Mouse (Mus musculus): ENCODE measurements around the gene Mterf4. TPM values are rescaled to one million over a fixed set of nuclear protein-coding genes. Genes with fewer than 3 reads are reported as not detected.
"Not testable (repeated sequence)": the region's sequence is repeated elsewhere in the genome, so short reads cannot be mapped to it uniquely, and the experiment has no call there.

The Mterf4 gene
- 35.1 and 35.3 TPM in 2 replicates for polyA plus RNA-seq (2016; fragmentation: Nextera tagmentation; extraction: Ambion mirVana)

GRCm38 (mm10) chr1:93305581-93306337, at the start of gene Mterf4:
Gene Mterf4 (minus strand): TSS chr1:93305915.
- peaks cover 50% of the 10 kb centered on the region for H3K36me3 ChIP-seq
- no peaks in the 10 kb centered on the region for H3K27me3 ChIP-seq (replicated peaks)
- peak within 1 kb of the TSS; percentile 76 for H3K9ac ChIP-seq
- WGBS: 8% methylated on average over 36 of the region's 36 CpGs
- peak; percentile 94 for ATAC-seq (ENCODE audit: low FRiP score, low read depth)
- peaks cover 10% of the 10 kb centered on the region for H3K4me1 ChIP-seq
- peak within 1 kb of the TSS; percentile 81 for H3K4me2 ChIP-seq (replicated peaks)
- no peaks in the 10 kb centered on the region for H3K9me3 ChIP-seq
- H3K27ac ChIP-seq: no peak within 1 kb of the TSS
- peak within 1 kb of the TSS; percentile 69 for H3K4me3 ChIP-seq

- Histone ChIP-seq H3K9me3 (no peaks in the 10 kb centered on the region), H3K4me3 (no peak overlapping the region), H3K27me3 (replicated peaks) (no peaks in the 10 kb centered on the region), H3K36me3 (peaks cover 84% of the 10 kb centered on the region), H3K4me2 (replicated peaks) (no peak overlapping the region), H3K4me1 (no peaks in the 10 kb centered on the region), H3K9ac (no peak overlapping the region), H3K27ac (no peak overlapping the region)
- no peak for ATAC-seq (ENCODE audit: low FRiP score, low read depth)
- WGBS: 89% methylated on average over 2 of the region's 2 CpGs
These were observed 47.0 kb upstream of the Mterf4 start for GRCm38 (mm10) chr1:93352724-93353123.

GRCm38 (mm10) chr1:93349701-93350100, 44.0 kb upstream of the Mterf4 start:
- H3K9ac ChIP-seq: no peak overlapping the region
- ATAC-seq (ENCODE audit: low FRiP score, low read depth): no peak
- WGBS: 17% methylated on average over 4 of the region's 4 CpGs
- H3K4me2 ChIP-seq (replicated peaks): no peak overlapping the region
- H3K9me3 ChIP-seq: no peaks in the 10 kb centered on the region
- no peaks in the 10 kb centered on the region for H3K27me3 ChIP-seq (replicated peaks)
- H3K4me3 ChIP-seq: no peak overlapping the region
- peaks cover under 1% of the 10 kb centered on the region for H3K4me1 ChIP-seq
- no peak overlapping the region for H3K27ac ChIP-seq
- H3K36me3 ChIP-seq: peaks cover 70% of the 10 kb centered on the region

GRCm38 (mm10) chr1:93347176-93347575, 41.5 kb upstream of the Mterf4 start:
- 94% methylated on average over 5 of the region's 5 CpGs for WGBS
- no peaks in the 10 kb centered on the region for H3K27me3 ChIP-seq (replicated peaks)

GRCm38 (mm10) chr1:93343504-93344047, 37.9 kb upstream of the Mterf4 start:
- H3K36me3 ChIP-seq: peaks cover 20% of the 10 kb centered on the region; the same call in 1 of the 2 replicates
- H3K4me2 ChIP-seq (replicated peaks): peak overlapping the region; percentile 85
- under 1% methylated on average over 39 of the region's 39 CpGs for WGBS
- H3K4me3 ChIP-seq: peak overlapping the region; percentile 89
- no peaks in the 10 kb centered on the region for H3K9me3 ChIP-seq
- no peaks in the 10 kb centered on the region for H3K27me3 ChIP-seq (replicated peaks)
- H3K9ac ChIP-seq: peak overlapping the region; percentile 81
- ATAC-seq (ENCODE audit: low FRiP score, low read depth): peak; percentile 98
- H3K4me1 ChIP-seq: peaks cover 19% of the 10 kb centered on the region
- no peak overlapping the region for H3K27ac ChIP-seq

More at GRCm38 (mm10) chr1:93347176-93347575, 41.5 kb upstream of the Mterf4 start:
- H3K36me3 ChIP-seq: peaks cover 47% of the 10 kb centered on the region
- no peaks in the 10 kb centered on the region for H3K9me3 ChIP-seq
- no peak overlapping the region for H3K27ac ChIP-seq
- no peak overlapping the region for H3K4me2 ChIP-seq (replicated peaks)
- no peak overlapping the region for H3K4me3 ChIP-seq
- ATAC-seq (ENCODE audit: low FRiP score, low read depth): no peak
- no peak overlapping the region for H3K9ac ChIP-seq
- H3K4me1 ChIP-seq: peaks cover 10% of the 10 kb centered on the region

- Histone ChIP-seq H3K9me3 (no peaks in the 10 kb centered on the region), H3K9ac (peak within 1 kb of the TSS; percentile 81), H3K36me3 (peaks cover 15% of the 10 kb centered on the region; the same call in 1 of the 2 replicates), H3K4me3 (peak within 1 kb of the TSS; percentile 89), H3K27me3 (replicated peaks) (no peaks in the 10 kb centered on the region), H3K27ac (no peak within 1 kb of the TSS), H3K4me1 (peaks cover 19% of the 10 kb centered on the region), H3K4me2 (replicated peaks) (peak within 1 kb of the TSS; percentile 85)
- under 1% methylated on average over 63 of the region's 63 CpGs for WGBS
- ATAC-seq (ENCODE audit: low FRiP score, low read depth): peak; percentile 97
These were observed 37.2 kb upstream of the Mterf4 start, which contains the start of the genes Ppp1r7 and Pask for GRCm38 (mm10) chr1:93342648-93343503. Gene Ppp1r7 (plus strand): TSS chr1:93342854. Gene Pask (minus strand): TSS chr1:93343482.

GRCm38 (mm10) chr1:93334621-93335020, 28.9 kb upstream of the Mterf4 start:
- no peak for ATAC-seq (ENCODE audit: low FRiP score, low read depth)
- H3K36me3 ChIP-seq: peaks cover 22% of the 10 kb centered on the region
- 83% methylated on average over 2 of the region's 2 CpGs for WGBS

GRCm38 (mm10) chr1:93326446-93326845, 20.7 kb upstream of the Mterf4 start:
- Histone ChIP-seq H3K9ac (no peak overlapping the region), H3K4me3 (no peak overlapping the region), H3K27me3 (replicated peaks) (no peaks in the 10 kb centered on the region), H3K27ac (no peak overlapping the region), H3K4me2 (replicated peaks) (no peak overlapping the region), H3K4me1 (no peaks in the 10 kb centered on the region), H3K36me3 (peaks cover 52% of the 10 kb centered on the region), H3K9me3 (no peaks in the 10 kb centered on the region)
- WGBS: 90% methylated on average over 3 of the region's 3 CpGs
- no peak for ATAC-seq (ENCODE audit: low FRiP score, low read depth)

More at GRCm38 (mm10) chr1:93334621-93335020, 28.9 kb upstream of the Mterf4 start:
- Histone ChIP-seq H3K9me3 (no peaks in the 10 kb centered on the region), H3K27ac (no peak overlapping the region), H3K4me2 (replicated peaks) (no peak overlapping the region), H3K4me3 (no peak overlapping the region), H3K9ac (no peak overlapping the region), H3K27me3 (replicated peaks) (no peaks in the 10 kb centered on the region), H3K4me1 (no peaks in the 10 kb centered on the region)

GRCm38 (mm10) chr1:93323973-93324372, 18.3 kb upstream of the Mterf4 start:
- Histone ChIP-seq H3K27ac (no peak overlapping the region), H3K36me3 (peaks cover 73% of the 10 kb centered on the region), H3K9ac (no peak overlapping the region), H3K9me3 (no peaks in the 10 kb centered on the region), H3K4me3 (no peak overlapping the region), H3K27me3 (replicated peaks) (no peaks in the 10 kb centered on the region), H3K4me2 (replicated peaks) (no peak overlapping the region), H3K4me1 (no peaks in the 10 kb centered on the region)
- WGBS: 92% methylated on average over 6 of the region's 6 CpGs
- no peak for ATAC-seq (ENCODE audit: low FRiP score, low read depth)

- no peaks in the 10 kb centered on the region for H3K9me3 ChIP-seq
- H3K4me3 ChIP-seq: no peak overlapping the region
- ATAC-seq (ENCODE audit: low FRiP score, low read depth): no peak
- no peak overlapping the region for H3K27ac ChIP-seq
- H3K9ac ChIP-seq: no peak overlapping the region
- no peak overlapping the region for H3K4me2 ChIP-seq (replicated peaks)
- H3K4me1 ChIP-seq: peaks cover 10% of the 10 kb centered on the region
- 96% methylated on average over 3 of the region's 3 CpGs for WGBS
- no peaks in the 10 kb centered on the region for H3K27me3 ChIP-seq (replicated peaks)
- H3K36me3 ChIP-seq: peaks cover 85% of the 10 kb centered on the region
These were observed 5.1 kb downstream of the Mterf4 start for GRCm38 (mm10) chr1:93300578-93300977.

- Histone ChIP-seq H3K4me2 (replicated peaks) (no peak overlapping the region), H3K27me3 (replicated peaks) (no peaks in the 10 kb centered on the region), H3K9ac (no peak overlapping the region), H3K4me3 (no peak overlapping the region), H3K27ac (no peak overlapping the region), H3K9me3 (no peaks in the 10 kb centered on the region), H3K4me1 (peaks cover 6% of the 10 kb centered on the region), H3K36me3 (peaks cover 87% of the 10 kb centered on the region)
- 90% methylated on average over 4 of the region's 4 CpGs for WGBS
- no peak for ATAC-seq (ENCODE audit: low FRiP score, low read depth)
These were observed 5.9 kb downstream of the Mterf4 start for GRCm38 (mm10) chr1:93299791-93300190.

- H3K4me3 ChIP-seq; H3K9me3 ChIP-seq; H3K4me1 ChIP-seq; H3K27ac ChIP-seq; H3K27me3 ChIP-seq (replicated peaks); H3K9ac ChIP-seq; ATAC-seq (ENCODE audit: low FRiP score, low read depth); H3K4me2 ChIP-seq (replicated peaks): not testable (repeated sequence)
- H3K36me3 ChIP-seq: peaks cover 37% of the 10 kb centered on the region
- 83% methylated on average over 3 of the region's 3 CpGs for WGBS
These were observed 11.2 kb downstream of the Mterf4 start for GRCm38 (mm10) chr1:93294491-93294890.
